Mouse (Mus musculus): ENCODE results near the gene Ankrd36.

The Ankrd36 gene

GRCm38 (mm10) chr11:5716246-5716645, 146.8 kb downstream of the Ankrd36 start:
- Histone ChIP-seq H3K4me1 (replicated peaks; ENCODE audit: low read depth, low read length) (peaks cover 64% of the 10 kb centered on the region), H3K27me3 (ENCODE audit: insufficient read depth, low read length) (peaks cover 21% of the 10 kb centered on the region), H3K36me3 (ENCODE audit: insufficient read depth, low read length) (peaks cover 49% of the 10 kb centered on the region), H3K9me3 (ENCODE audit: low read length) (no peaks in the 10 kb centered on the region), H3K4me3 (replicated peaks; ENCODE audit: low read length) (peak overlapping the region; percentile 72)
- TF ChIP-seq POU5F1 (IDR thresholded peaks at IDR 0.05; ENCODE audit: borderline replicate concordance, low read length): no peak
- TF ChIP-seq NANOG (IDR thresholded peaks at IDR 0.05; ENCODE audit: borderline replicate concordance, low read length): no peak

GRCm38 (mm10) chr11:5716938-5717705, 147.6 kb downstream of the Ankrd36 start:
- TF ChIP-seq CTCF (conservative IDR thresholded peaks at IDR 0.05; ENCODE audit: low read length) (no peak), NANOG (IDR thresholded peaks at IDR 0.05; ENCODE audit: borderline replicate concordance, low read length) (no peak), POU5F1 (IDR thresholded peaks at IDR 0.05; ENCODE audit: borderline replicate concordance, low read length) (no peak)
- Histone ChIP-seq H3K27me3 (ENCODE audit: insufficient read depth, low read length) (peaks cover 21% of the 10 kb centered on the region), H3K9me3 (ENCODE audit: low read length) (no peaks in the 10 kb centered on the region), H3K4me3 (replicated peaks; ENCODE audit: low read length) (peak overlapping the region; percentile 72), H3K4me1 (replicated peaks; ENCODE audit: low read depth, low read length) (peaks cover 62% of the 10 kb centered on the region), H3K36me3 (ENCODE audit: insufficient read depth, low read length) (peaks cover 53% of the 10 kb centered on the region)

GRCm38 (mm10) chr11:5718611-5719354, 149.3 kb downstream of the Ankrd36 start:
- peaks cover 57% of the 10 kb centered on the region for H3K4me1 ChIP-seq (replicated peaks; ENCODE audit: low read depth, low read length)
- no peaks in the 10 kb centered on the region for H3K9me3 ChIP-seq (ENCODE audit: low read length)
- H3K36me3 ChIP-seq (ENCODE audit: insufficient read depth, low read length): peaks cover 60% of the 10 kb centered on the region
- 0 out of 2 replicates have a peak overlapping the region, but pooled peaks have one; percentile 72 for H3K4me3 ChIP-seq (replicated peaks; ENCODE audit: low read length)
- H3K27me3 ChIP-seq (ENCODE audit: insufficient read depth, low read length): peaks cover 21% of the 10 kb centered on the region
- TF ChIP-seq CTCF (conservative IDR thresholded peaks at IDR 0.05; ENCODE audit: low read length) (no peak), POU5F1 (IDR thresholded peaks at IDR 0.05; ENCODE audit: borderline replicate concordance, low read length) (no peak), NANOG (IDR thresholded peaks at IDR 0.05; ENCODE audit: borderline replicate concordance, low read length) (no peak)

- Histone ChIP-seq H3K36me3 (ENCODE audit: insufficient read depth, low read length) (peaks cover 19% of the 10 kb centered on the region), H3K27me3 (ENCODE audit: insufficient read depth, low read length) (no peaks in the 10 kb centered on the region), H3K4me3 (replicated peaks; ENCODE audit: low read length) (no peak overlapping the region), H3K4me1 (replicated peaks; ENCODE audit: low read depth, low read length) (peaks cover 42% of the 10 kb centered on the region), H3K9me3 (ENCODE audit: low read length) (no peaks in the 10 kb centered on the region)
- TF ChIP-seq CTCF (conservative IDR thresholded peaks at IDR 0.05; ENCODE audit: low read length): no peak
- no peak for TF ChIP-seq POU5F1 (IDR thresholded peaks at IDR 0.05; ENCODE audit: borderline replicate concordance, low read length)
- no peak for TF ChIP-seq NANOG (IDR thresholded peaks at IDR 0.05; ENCODE audit: borderline replicate concordance, low read length)
These were observed 160.1 kb downstream of the Ankrd36 start for GRCm38 (mm10) chr11:5729582-5729981.

- H3K27me3 ChIP-seq (ENCODE audit: insufficient read depth, low read length): no peaks in the 10 kb centered on the region
- H3K4me1 ChIP-seq (replicated peaks; ENCODE audit: low read depth, low read length): peaks cover 49% of the 10 kb centered on the region
- peaks cover 15% of the 10 kb centered on the region for H3K36me3 ChIP-seq (ENCODE audit: insufficient read depth, low read length)
- no peaks in the 10 kb centered on the region for H3K9me3 ChIP-seq (ENCODE audit: low read length)
- TF ChIP-seq CTCF (conservative IDR thresholded peaks at IDR 0.05; ENCODE audit: low read length): no peak
- no peak for TF ChIP-seq POU5F1 (IDR thresholded peaks at IDR 0.05; ENCODE audit: borderline replicate concordance, low read length)
- TF ChIP-seq NANOG (IDR thresholded peaks at IDR 0.05; ENCODE audit: borderline replicate concordance, low read length): no peak
- H3K4me3 ChIP-seq (replicated peaks; ENCODE audit: low read length): no peak overlapping the region
These were observed 162.9 kb downstream of the Ankrd36 start for GRCm38 (mm10) chr11:5732401-5732800.

- H3K4me3 ChIP-seq (replicated peaks; ENCODE audit: low read length): no peak overlapping the region
- H3K4me1 ChIP-seq (replicated peaks; ENCODE audit: low read depth, low read length): peaks cover 46% of the 10 kb centered on the region
- H3K9me3 ChIP-seq (ENCODE audit: low read length): no peaks in the 10 kb centered on the region
- no peaks in the 10 kb centered on the region for H3K27me3 ChIP-seq (ENCODE audit: insufficient read depth, low read length)
- TF ChIP-seq NANOG (IDR thresholded peaks at IDR 0.05; ENCODE audit: borderline replicate concordance, low read length) (no peak), CTCF (conservative IDR thresholded peaks at IDR 0.05; ENCODE audit: low read length) (no peak), POU5F1 (IDR thresholded peaks at IDR 0.05; ENCODE audit: borderline replicate concordance, low read length) (no peak)
- peaks cover 15% of the 10 kb centered on the region for H3K36me3 ChIP-seq (ENCODE audit: insufficient read depth, low read length)
These were observed 164.8 kb downstream of the Ankrd36 start for GRCm38 (mm10) chr11:5734323-5734722.

- Histone ChIP-seq H3K36me3 (ENCODE audit: insufficient read depth, low read length) (peaks cover 5% of the 10 kb centered on the region), H3K9me3 (ENCODE audit: low read length) (no peaks in the 10 kb centered on the region), H3K4me1 (replicated peaks; ENCODE audit: low read depth, low read length) (peaks cover 65% of the 10 kb centered on the region), H3K27me3 (ENCODE audit: insufficient read depth, low read length) (no peaks in the 10 kb centered on the region), H3K4me3 (replicated peaks; ENCODE audit: low read length) (no peak overlapping the region)
- no peak for TF ChIP-seq POU5F1 (IDR thresholded peaks at IDR 0.05; ENCODE audit: borderline replicate concordance, low read length)
- TF ChIP-seq NANOG (IDR thresholded peaks at IDR 0.05; ENCODE audit: borderline replicate concordance, low read length): no peak
- TF ChIP-seq CTCF (conservative IDR thresholded peaks at IDR 0.05; ENCODE audit: low read length): no peak
These were observed 167.7 kb downstream of the Ankrd36 start for GRCm38 (mm10) chr11:5737137-5737536.

Data from E14TG2a.4 (cell line).